Mouse (Mus musculus) frontal cortex, adult 2 months (tissue): ENCODE data around the gene Olfr12. TPM values are rescaled to one million over a fixed set of nuclear protein-coding genes. Genes with fewer than 3 reads are reported as not detected.

Source experiments
- DNase-seq, 2 experiments: peaks; one replicate each; pipeline ENCODE4 v3.0.0; 2022; ENCODE audit warnings: low spot score in 1 of 2; ENCODE audit errors: extremely low spot score in 1 of 2
- polyA plus RNA-seq: library from polyadenylated mRNA; depleted of rRNA; stranded (reverse); fragments of >200 nt; gene quantifications from 2 replicates; pipeline ENCODE4 v1.2.3, GENCODE M21; 2012; rRNA removed

Gene Olfr12
- polyA plus RNA-seq, result 0.06 and 0.10 TPM in 2 replicates

GRCm38 (mm10) chr1:92617488-92617887 lies at the start of gene Olfr12:
Olfr12 (plus strand) TSS chr1:92617788.
- DNase-seq, result no peak

- no peak for DNase-seq
Measured at GRCm38 (mm10) chr1:92571022-92571421, 46.6 kb upstream of the Olfr12 start, which contains the start of gene Olfr1413. Olfr1413 (plus strand) TSS chr1:92571322.

GRCm38 (mm10) chr1:92585479-92585878 lies 32.1 kb upstream of the Olfr12 start, which contains the start of gene Olfr1412:
Olfr1412 (plus strand) TSS chr1:92585779.
- DNase-seq, result no peak

GRCm38 (mm10) chr1:92594111-92594510 lies 23.5 kb upstream of the Olfr12 start, which contains the start of gene Olfr1411:
Olfr1411 (plus strand) TSS chr1:92594411.
- no peak for DNase-seq

GRCm38 (mm10) chr1:92596019-92596418 lies 21.6 kb upstream of the Olfr12 start:
- no peak for DNase-seq

- no peak for DNase-seq
Measured at GRCm38 (mm10) chr1:92605482-92605881, 12.1 kb upstream of the Olfr12 start, which contains the start of gene Olfr1410. Olfr1410 (plus strand) TSS chr1:92605782.

- DNase-seq, result no peak
Measured at GRCm38 (mm10) chr1:92607711-92608110, 9.9 kb upstream of the Olfr12 start.

GRCm38 (mm10) chr1:92611008-92611407 lies 6.6 kb upstream of the Olfr12 start:
- peak; percentile 14 to 83 for DNase-seq

- DNase-seq, result no peak
Measured at GRCm38 (mm10) chr1:92613175-92613574, 4.4 kb upstream of the Olfr12 start.

- DNase-seq, result peak in 1 of 2 experiments; percentile 70
Measured at GRCm38 (mm10) chr1:92614516-92614915, 3.1 kb upstream of the Olfr12 start.

- DNase-seq, result no peak
Measured at GRCm38 (mm10) chr1:92616046-92616445, 1.5 kb upstream of the Olfr12 start.

- no peak for DNase-seq
Measured at GRCm38 (mm10) chr1:92618360-92618759, 772 bp downstream of the Olfr12 start.

- no peak for DNase-seq
Measured at GRCm38 (mm10) chr1:92628227-92628626, 10.6 kb downstream of the Olfr12 start.

- DNase-seq, result no peak
Measured at GRCm38 (mm10) chr1:92632196-92632595, 14.6 kb downstream of the Olfr12 start.

GRCm38 (mm10) chr1:92632948-92633347 lies 15.4 kb downstream of the Olfr12 start:
- no peak for DNase-seq

GRCm38 (mm10) chr1:92633726-92634125 lies 16.1 kb downstream of the Olfr12 start:
- DNase-seq, result no peak

GRCm38 (mm10) chr1:92634569-92634968 lies 17.0 kb downstream of the Olfr12 start:
- no peak for DNase-seq

- no peak for DNase-seq
Measured at GRCm38 (mm10) chr1:92634976-92635599, 17.5 kb downstream of the Olfr12 start.

GRCm38 (mm10) chr1:92636015-92636414 lies 18.4 kb downstream of the Olfr12 start:
- no peak for DNase-seq

- DNase-seq, result no peak
Measured at GRCm38 (mm10) chr1:92636676-92637075, 19.1 kb downstream of the Olfr12 start.

GRCm38 (mm10) chr1:92637501-92638172 lies 20.0 kb downstream of the Olfr12 start:
- no peak for DNase-seq

GRCm38 (mm10) chr1:92638181-92638580 lies 20.6 kb downstream of the Olfr12 start:
- peak; percentile 70 to 81 for DNase-seq
